Mouse (Mus musculus): ENCODE data around the gene Nodal. TPM values are rescaled to one million over a fixed set of nuclear protein-coding genes. Genes with fewer than 3 reads are reported as not detected.
A peak's percentile ranks its signal among the peaks of the same experiment; 100 is the strongest.

Gene Nodal
- polyA plus RNA-seq, 1 experiment from 2014 or later, result not detected

GRCm38 (mm10) chr10:61473640-61474039 lies 55.9 kb downstream of the Nodal start:
- Histone ChIP-seq H3K4me3 (ENCODE audit: low read depth, low read length) (no peak overlapping the region), H3K4me1 (ENCODE audit: control insufficient read depth, insufficient read depth, low read length) (0 out of 2 replicates have a peak, but pooled peaks cover 2% of the 10 kb centered on the region), H3K9ac (ENCODE audit: low read length) (no peak overlapping the region), H3K27ac (ENCODE audit: low read depth, low read length) (no peak overlapping the region), H3K27me3 (ENCODE audit: control insufficient read depth, insufficient read depth, low read length) (no peaks in the 10 kb centered on the region), H3K9me3 (ENCODE audit: control insufficient read depth, low read length) (no peaks in the 10 kb centered on the region), H3K36me3 (ENCODE audit: control insufficient read depth, insufficient read depth, low read length) (no peaks in the 10 kb centered on the region), H3K4me2 (ENCODE audit: low read depth) (no peak overlapping the region)
- no peak for ATAC-seq (ENCODE audit: insufficient read depth, low FRiP score, low TSS enrichment)
- WGBS, result 78% methylated on average over 3 of the region's 3 CpGs
- no peak for DNase-seq (ENCODE audit: low spot score)

GRCm38 (mm10) chr10:61474344-61474743 lies 56.6 kb downstream of the Nodal start:
- Histone ChIP-seq H3K27me3 (ENCODE audit: control insufficient read depth, insufficient read depth, low read length) (no peaks in the 10 kb centered on the region), H3K4me1 (ENCODE audit: control insufficient read depth, insufficient read depth, low read length) (0 out of 2 replicates have a peak, but pooled peaks cover 2% of the 10 kb centered on the region), H3K9ac (ENCODE audit: low read length) (no peak overlapping the region), H3K27ac (ENCODE audit: low read depth, low read length) (no peak overlapping the region), H3K36me3 (ENCODE audit: control insufficient read depth, insufficient read depth, low read length) (no peaks in the 10 kb centered on the region), H3K4me2 (ENCODE audit: low read depth) (peak overlapping the region; percentile 88), H3K9me3 (ENCODE audit: control insufficient read depth, low read length) (no peaks in the 10 kb centered on the region), H3K4me3 (ENCODE audit: low read depth, low read length) (no peak overlapping the region)
- WGBS, result 82% methylated on average over 1 of the region's 1 CpGs
- ATAC-seq (ENCODE audit: insufficient read depth, low FRiP score, low TSS enrichment), result no peak
- DNase-seq (ENCODE audit: low spot score), result no peak

Other genes with a start within 250 kb of the Nodal start
- not detected in 2 replicates for gene Tbata, start 246.0 kb upstream of the Nodal start, polyA plus RNA-seq (2014; fragmentation: Nextera tagmentation; extraction: Ambion mirVana)
- gene Adamts14, start 144.5 kb upstream of the Nodal start, polyA plus RNA-seq (2014; fragmentation: Nextera tagmentation; extraction: Ambion mirVana), result 0.34 and 0.70 TPM in 2 replicates
- not detected in 2 replicates for gene Prf1, start 120.1 kb upstream of the Nodal start, polyA plus RNA-seq (2014; fragmentation: Nextera tagmentation; extraction: Ambion mirVana)
- gene Pald1, start 34.4 kb upstream of the Nodal start, polyA plus RNA-seq (2014; fragmentation: Nextera tagmentation; extraction: Ambion mirVana), result 26.4 and 27.2 TPM in 2 replicates
- 27.3 and 34.8 TPM in 2 replicates for gene Eif4ebp2, start 34.7 kb downstream of the Nodal start, polyA plus RNA-seq (2014; fragmentation: Nextera tagmentation; extraction: Ambion mirVana)
- 10.3 and 12.4 TPM in 2 replicates for gene Lrrc20, start 57.8 kb downstream of the Nodal start, polyA plus RNA-seq (2014; fragmentation: Nextera tagmentation; extraction: Ambion mirVana)
- 0.08 TPM in 1 of 2 replicates, not detected in the other for gene Npffr1, start 177.5 kb downstream of the Nodal start, polyA plus RNA-seq (2014; fragmentation: Nextera tagmentation; extraction: Ambion mirVana)
- gene Ppa1, start 230.6 kb downstream of the Nodal start, polyA plus RNA-seq (2014; fragmentation: Nextera tagmentation; extraction: Ambion mirVana), result 283 and 285 TPM in 2 replicates